Mouse (Mus musculus) brown adipose tissue, adult 24 weeks (tissue): ENCODE data around the gene Col13a1. TPM values are rescaled to one million over a fixed set of nuclear protein-coding genes. Genes with fewer than 3 reads are reported as not detected.

ENCODE experiments used
- H3K27ac ChIP-seq: fragments of 200-500 bp; replicated peaks from 2 replicates; pipeline ENCODE4 v1.5.1; 2012; ENCODE audit warnings: low read depth, mild to moderate bottlenecking, low read length
- H3K4me1 ChIP-seq: fragments of 200-500 bp; 2 replicates; pipeline ENCODE4 v1.6.1; 2012; ENCODE audit warnings: low read length, mixed read lengths; ENCODE audit not compliant: control insufficient read depth, insufficient read depth, insufficient read length
- H3K4me3 ChIP-seq: fragments of 200-500 bp; 2 replicates; pipeline ENCODE4 v1.5.1; 2012; ENCODE audit warnings: low read depth, mild to moderate bottlenecking, low read length, moderate library complexity; ENCODE audit not compliant: insufficient read depth
- polyA plus RNA-seq: library from polyadenylated mRNA; stranded (reverse); fragments of >200 nt; gene quantifications from 2 replicates; pipeline ENCODE4 v1.2.4, GENCODE M21; 2012; ENCODE audit not compliant: missing spikeins, insufficient read depth, insufficient read length

The Col13a1 gene
- polyA plus RNA-seq, 1 experiment, result 3.3 TPM

DNA sequence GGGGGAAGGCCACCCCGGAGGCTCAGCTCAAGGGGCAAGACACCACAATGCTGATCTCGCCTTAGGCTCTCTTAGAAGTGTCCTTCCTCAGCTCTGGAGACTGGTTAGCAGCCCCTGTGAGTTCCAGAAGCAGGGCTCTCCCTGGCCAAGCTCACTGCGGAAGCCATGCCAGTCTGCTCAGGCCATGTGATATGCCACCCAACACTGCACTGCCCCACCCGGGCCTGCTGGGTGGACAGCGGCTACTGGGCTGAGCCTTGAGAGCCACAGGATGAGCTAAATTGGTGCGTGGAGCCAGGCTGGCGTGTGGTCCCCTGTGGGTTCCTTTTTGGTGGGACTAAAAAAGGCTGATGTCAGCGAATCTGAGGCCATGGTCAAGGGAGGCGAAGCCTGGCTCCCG, 88.6 kb downstream of the Col13a1 start:
- H3K27ac ChIP-seq, result no peak overlapping the region
- H3K4me1 ChIP-seq, result no peaks in the 10 kb centered on the region
- no peak overlapping the region for H3K4me3 ChIP-seq

DNA sequence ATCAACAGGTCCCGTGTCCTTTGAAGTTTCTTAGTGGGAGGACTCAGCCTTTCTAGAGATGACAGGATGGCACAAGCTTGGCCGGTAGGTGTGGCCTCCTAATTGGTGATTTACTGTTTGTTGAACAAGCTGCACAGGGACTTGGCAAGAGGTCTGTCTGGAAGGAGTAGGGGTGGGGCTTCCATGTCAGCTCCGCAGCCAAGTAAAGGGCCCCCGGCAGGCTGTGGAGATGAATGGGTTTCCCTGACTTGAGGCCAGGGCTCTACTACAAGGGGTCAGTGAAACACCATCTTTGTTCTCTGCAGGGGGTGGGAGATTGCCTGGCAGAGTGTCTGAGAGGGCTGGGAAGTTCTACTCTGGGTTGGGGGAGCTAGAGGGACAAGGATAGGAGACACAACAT, 99.5 kb downstream of the Col13a1 start:
- Histone ChIP-seq H3K27ac (no peak overlapping the region), H3K4me3 (no peak overlapping the region), H3K4me1 (no peaks in the 10 kb centered on the region)

DNA sequence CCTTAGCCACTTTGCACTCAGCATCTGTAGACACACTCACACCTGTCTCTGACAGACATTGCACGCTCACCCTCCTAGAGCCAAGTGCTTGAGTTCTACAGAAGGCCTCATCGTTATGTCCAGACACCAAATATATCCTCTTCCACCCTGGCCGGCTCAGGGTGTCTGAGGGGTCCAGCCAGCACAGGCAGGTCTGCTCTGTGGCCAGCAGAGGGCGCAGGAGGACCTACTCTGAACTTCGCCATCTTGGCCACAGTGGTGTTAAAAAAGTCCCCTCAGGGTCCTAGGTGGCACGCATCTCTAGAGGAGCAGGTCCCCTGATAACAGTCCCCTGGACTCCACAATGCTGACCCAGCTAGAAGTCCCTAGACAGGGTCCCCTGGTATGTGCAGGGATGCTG, 101.1 kb downstream of the Col13a1 start:
- Histone ChIP-seq H3K4me3 (no peak overlapping the region), H3K4me1 (no peaks in the 10 kb centered on the region), H3K27ac (no peak overlapping the region)

DNA sequence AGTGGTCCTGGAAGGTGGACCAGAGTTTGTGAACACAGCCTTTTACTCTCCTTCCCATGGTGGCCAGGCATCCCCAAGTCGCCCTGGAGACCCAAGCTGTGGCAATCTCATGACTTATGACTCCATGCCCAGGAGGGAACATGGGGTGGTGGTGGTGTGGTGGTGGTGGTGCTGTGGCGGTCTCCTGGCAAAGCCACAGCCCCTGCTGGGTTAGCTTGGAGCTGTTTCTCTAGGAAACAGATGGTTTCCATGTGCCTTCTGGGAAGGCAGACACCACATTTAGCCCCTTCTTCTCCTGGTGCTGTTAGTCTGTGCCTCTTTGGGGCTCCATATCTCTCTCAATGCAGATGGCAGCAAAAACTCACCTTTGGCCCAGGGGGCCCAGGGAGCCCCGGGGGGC, 109.1 kb downstream of the Col13a1 start:
- Histone ChIP-seq H3K27ac (no peak overlapping the region), H3K4me1 (no peaks in the 10 kb centered on the region), H3K4me3 (no peak overlapping the region)

DNA sequence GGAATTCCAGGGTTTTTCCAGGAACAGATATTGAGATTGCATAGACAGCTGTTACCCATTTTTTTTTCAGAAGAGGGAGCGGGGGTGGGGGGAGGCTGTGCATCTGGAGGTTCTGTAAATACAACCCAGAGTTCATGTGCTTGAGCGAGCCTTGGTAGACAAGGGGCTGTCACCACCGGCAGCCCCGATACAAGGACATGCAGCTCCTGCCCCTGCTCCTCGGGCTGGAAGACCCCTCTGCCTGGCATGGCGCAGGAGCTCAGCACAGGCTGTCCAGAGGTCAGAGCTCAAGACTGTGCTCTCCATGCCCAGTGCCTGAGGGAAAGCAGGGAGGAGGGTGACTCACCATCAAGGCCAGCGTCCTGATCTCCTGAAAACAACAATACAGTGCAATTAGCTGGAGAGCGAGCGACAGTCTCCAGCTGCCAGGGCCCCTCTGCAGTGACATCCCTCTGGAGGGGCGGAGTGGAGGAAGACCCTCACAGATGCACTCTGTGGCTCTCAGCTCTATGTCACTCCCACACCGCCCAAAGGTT, 112.8 kb downstream of the Col13a1 start:
- Histone ChIP-seq H3K4me3 (no peak overlapping the region), H3K4me1 (no peaks in the 10 kb centered on the region), H3K27ac (no peak overlapping the region)

DNA sequence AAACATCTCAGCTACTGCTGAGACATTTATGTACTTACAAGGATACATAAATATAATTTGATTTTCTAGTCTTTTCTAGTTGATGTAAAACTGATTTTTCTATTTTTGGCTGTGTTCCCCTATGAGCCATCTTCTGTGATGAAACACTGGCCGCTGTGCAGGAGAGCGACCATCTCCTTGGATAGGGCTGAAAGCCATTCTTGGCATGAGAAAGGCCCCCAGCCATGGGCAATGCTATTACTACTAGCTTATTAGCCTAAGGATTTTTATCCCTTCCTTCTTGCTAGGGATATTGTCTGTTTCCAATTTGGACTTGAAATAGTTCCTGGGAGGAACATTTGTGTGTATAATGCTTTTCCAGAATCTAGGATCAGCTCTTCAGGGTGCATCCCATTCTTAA, 119.5 kb downstream of the Col13a1 start:
- H3K4me3 ChIP-seq, result no peak overlapping the region
- no peak overlapping the region for H3K27ac ChIP-seq
- 0 out of 2 replicates have a peak, but pooled peaks cover 4% of the 10 kb centered on the region for H3K4me1 ChIP-seq

DNA sequence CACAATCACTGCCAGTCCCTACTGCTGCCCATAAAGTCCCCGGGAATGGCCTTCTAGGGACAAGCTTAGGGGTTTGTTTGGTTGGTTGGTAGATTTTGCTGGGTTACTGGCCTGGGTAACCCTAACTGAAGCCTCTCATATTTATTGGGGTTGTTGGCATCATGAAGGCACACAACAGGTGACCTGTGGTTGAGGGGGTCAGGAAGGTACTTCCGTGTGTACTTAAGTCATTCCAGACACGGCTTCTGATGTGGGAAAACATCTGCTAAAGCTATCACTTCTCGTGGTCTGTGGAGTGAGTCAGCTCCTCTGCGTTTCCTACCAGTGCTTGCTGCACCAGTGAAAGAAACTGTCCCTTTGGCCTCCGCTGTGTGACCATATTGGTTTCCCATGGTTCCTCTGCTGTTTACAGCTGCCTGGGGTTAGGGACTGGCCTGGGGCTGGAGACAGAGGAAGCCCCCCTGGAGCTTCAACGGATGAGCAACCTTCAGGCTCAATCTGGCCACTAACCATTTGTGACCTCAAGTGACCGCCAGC, 123.7 kb downstream of the Col13a1 start:
- Histone ChIP-seq H3K27ac (no peak overlapping the region), H3K4me1 (0 out of 2 replicates have a peak, but pooled peaks cover 4% of the 10 kb centered on the region)

DNA sequence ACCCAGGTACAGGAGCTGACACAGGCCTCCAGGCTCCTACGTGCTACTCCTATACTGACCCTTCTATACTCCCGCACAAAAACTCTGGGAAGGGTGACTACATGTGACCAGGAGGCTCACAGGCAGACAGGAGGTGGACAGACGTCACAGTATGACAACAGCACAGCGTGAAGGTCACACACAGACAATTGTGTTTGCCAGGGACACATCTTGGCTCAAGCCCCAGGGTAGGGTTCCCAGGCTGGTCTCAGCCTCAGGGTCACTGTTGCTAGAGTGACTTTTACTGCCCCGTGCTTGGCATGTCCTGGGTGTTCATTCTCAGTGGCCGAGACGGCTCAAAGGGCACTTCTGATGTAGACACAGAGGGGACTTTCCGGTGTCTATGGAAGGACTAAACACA, 126.1 kb downstream of the Col13a1 start:
- Histone ChIP-seq H3K4me1 (0 out of 2 replicates have a peak, but pooled peaks cover 4% of the 10 kb centered on the region), H3K4me3 (no peak overlapping the region), H3K27ac (no peak overlapping the region)

More for the DNA sequence above, 123.7 kb downstream of the Col13a1 start:
- H3K4me3 ChIP-seq, result no peak overlapping the region

DNA sequence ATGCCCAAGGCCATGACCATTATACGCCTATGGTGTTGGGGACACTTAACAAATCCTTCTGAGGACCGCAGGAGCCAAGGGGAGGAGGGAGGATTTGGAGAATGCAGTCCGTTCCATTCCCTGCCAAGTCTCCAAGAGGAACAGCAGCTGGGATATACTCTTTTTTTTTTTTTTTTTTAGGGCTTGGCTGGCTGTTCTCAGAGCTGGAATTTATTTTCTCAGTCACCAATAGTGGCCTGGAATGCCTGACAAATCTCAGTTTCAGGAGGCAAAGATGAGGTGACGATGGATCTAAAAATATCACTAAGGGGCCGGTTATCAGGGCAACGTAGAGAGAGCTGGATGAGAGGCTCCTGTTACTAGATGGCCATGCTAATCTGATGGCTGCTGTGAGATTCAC, 130.4 kb downstream of the Col13a1 start:
- Histone ChIP-seq H3K4me1 (no peaks in the 10 kb centered on the region), H3K27ac (no peak overlapping the region), H3K4me3 (no peak overlapping the region)

DNA sequence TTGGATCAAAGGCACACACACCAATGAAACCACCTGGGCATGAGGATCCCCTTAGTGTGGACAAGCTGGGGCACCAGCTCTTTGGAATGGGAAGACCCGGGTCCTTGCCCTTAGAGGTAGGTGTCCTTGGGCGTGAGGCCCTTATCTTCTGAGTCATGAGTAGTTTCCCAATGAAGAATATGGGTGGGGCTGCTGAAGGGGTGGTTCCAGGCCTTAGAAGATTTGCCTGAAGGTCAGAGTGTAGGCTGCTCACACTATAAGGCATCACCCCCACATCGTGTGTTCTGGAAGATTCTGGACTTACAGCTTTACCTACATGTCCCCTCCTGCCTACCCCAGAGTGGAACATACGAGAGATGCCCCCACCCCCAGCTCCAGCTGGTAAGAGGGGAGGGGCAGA, 133.4 kb downstream of the Col13a1 start:
- no peak overlapping the region for H3K27ac ChIP-seq
- H3K4me1 ChIP-seq, result no peaks in the 10 kb centered on the region
- no peak overlapping the region for H3K4me3 ChIP-seq

DNA sequence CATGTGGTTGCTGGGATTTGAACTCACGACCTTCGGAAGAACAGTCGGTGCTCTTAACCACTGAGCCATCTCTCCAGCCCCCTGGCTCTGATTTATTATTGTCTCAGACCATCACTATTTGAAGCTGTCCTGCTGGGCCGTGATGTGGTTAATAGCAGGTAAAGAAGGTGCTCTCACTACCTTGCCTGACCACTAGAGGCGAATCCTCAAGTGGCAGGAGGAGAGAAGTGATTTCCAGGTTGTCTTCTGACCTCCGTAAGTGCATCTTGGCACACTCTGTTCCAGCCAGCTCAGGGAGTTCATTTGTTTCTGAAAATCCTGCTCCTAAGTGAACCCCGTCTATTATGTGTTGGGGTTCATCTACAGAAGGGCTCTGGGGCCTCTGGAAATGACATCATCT, 134.4 kb downstream of the Col13a1 start:
- Histone ChIP-seq H3K27ac (no peak overlapping the region), H3K4me1 (no peaks in the 10 kb centered on the region), H3K4me3 (no peak overlapping the region)

DNA sequence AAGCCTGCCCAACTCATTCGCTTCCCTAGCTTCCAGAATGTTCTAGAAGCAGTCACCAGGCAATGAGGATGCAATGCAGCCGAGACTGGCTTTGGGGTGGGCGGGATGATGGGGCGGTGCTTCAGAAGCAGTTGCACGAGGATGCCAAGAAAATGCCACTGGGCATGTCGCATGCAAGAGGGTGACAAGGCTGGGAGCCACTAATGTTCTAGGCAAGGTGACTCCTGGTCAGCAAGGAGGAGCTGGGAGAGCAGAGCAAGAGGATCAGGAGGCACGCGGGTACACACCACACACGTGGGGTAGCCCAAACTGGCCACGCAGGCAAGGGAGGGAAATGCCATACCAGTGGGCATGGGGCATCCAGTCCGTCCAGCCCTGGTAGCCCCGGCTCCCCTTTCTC, 136.6 kb downstream of the Col13a1 start:
- no peak overlapping the region for H3K4me3 ChIP-seq
- no peaks in the 10 kb centered on the region for H3K4me1 ChIP-seq
- no peak overlapping the region for H3K27ac ChIP-seq

DNA sequence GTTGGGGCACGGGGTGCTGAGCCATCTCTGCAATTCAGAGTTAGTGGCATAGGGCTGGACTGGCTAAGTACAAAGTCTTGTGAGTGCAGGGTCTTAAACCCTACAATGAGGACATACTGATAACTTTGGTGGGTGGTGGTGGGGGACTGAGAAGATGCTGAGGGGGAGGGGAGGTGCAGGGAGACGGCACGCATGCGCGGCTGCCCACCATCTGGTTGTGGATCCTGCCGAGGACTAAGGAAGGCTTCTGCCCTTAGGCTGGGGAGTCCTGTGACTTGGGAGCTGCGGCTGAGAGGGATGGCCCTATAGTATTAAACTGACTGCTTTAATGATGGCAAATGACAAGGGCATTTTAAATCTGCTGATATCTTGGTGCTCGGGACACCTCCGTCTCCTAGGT, 139.6 kb downstream of the Col13a1 start:
- no peak overlapping the region for H3K4me3 ChIP-seq
- H3K27ac ChIP-seq, result no peak overlapping the region
- H3K4me1 ChIP-seq, result no peaks in the 10 kb centered on the region

DNA sequence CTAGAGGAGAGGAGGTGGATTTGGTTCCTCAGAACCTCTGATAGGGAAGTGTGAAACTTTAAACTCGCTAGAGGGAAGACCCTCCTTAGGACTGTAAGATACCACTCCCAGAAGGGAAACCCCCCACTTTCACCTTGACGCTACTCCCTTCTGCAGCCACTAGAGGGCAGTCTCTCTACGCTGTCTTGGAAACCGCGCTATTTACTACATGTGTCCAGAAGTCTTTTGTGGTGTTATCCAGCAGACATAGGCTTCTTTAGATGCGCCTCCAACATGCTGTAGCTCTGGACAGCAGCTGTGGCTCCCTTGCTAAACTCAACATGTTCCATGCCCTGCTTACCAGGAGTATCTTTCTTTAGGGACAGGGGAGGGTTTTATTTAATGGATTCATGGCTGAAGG, 140.1 kb downstream of the Col13a1 start:
- no peak overlapping the region for H3K27ac ChIP-seq
- H3K4me1 ChIP-seq, result no peaks in the 10 kb centered on the region
- H3K4me3 ChIP-seq, result no peak overlapping the region

DNA sequence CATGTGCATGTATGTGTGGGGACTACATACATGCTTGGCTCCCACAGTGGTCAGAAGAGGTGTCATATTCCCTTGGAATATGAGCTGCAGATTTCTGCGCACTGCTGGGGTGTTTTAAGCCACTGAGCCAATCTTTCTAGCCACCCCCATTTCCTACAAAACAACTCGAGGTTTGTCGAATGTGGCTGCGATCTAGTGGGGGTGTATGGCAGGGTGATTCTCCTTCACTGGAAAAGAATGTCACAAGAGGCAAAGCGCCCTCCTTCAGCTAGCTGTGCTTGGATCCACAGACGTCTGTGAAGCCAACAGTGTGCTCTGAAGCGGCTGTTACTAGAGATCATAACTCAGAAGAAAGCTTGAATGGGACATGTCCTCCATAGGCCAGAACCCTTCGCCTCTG, 141.6 kb downstream of the Col13a1 start:
- no peaks in the 10 kb centered on the region for H3K4me1 ChIP-seq
- no peak overlapping the region for H3K4me3 ChIP-seq
- no peak overlapping the region for H3K27ac ChIP-seq

DNA sequence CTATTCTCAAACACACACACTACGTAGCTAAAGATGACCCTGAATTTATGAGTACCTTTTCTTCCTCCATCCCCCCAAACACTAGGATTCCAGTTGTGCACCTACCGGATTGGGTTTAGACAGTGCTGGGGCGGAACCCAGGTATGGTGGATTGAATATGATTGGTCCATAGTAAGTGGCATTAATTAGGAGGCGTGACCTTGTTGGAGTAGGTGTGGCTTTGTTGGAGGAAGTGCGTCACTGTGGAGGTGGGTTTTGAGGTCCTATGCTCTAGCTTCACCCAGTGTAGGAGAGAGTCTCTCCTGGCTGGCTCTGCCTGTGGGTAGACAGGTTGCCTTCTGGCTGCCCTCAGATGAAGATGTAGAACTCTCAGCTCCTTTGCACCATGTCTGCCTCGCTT, 144.6 kb downstream of the Col13a1 start:
- Histone ChIP-seq H3K4me3 (no peak overlapping the region), H3K4me1 (no peaks in the 10 kb centered on the region), H3K27ac (no peak overlapping the region)
